Mouse (Mus musculus): ENCODE measurements at regions not wholly inside any gene's neighbourhood (a gene's known extent, or its start where the extent isn't known, plus 50 kb on each side); places are given as distances from the start of the nearest gene placed in this dataset.

- no peak for TF ChIP-seq CTCF (conservative IDR thresholded peaks at IDR 0.05; ENCODE audit: insufficient read depth, insufficient read length, low read depth, low read length)
- TF ChIP-seq POLR2A (IDR thresholded peaks at IDR 0.05; ENCODE audit: low read depth, low read length): no peak
Measured at GRCm38 (mm10) chr8:18536059-18536458, 442.0 kb downstream of the Defb40 start.
